Mouse (Mus musculus) hindbrain, embryonic 14.5 days (tissue): Measurements from ENCODE around the gene Rgs16. TPM values are rescaled to one million over a fixed set of nuclear protein-coding genes. Genes with fewer than 3 reads are reported as not detected.

ENCODE experiments used
- ATAC-seq: fragments of 200-750 bp; cut with Nextera tagmentation; 2 replicates; pipeline ENCODE4 v1.8.0; 2017; ENCODE audit warnings: moderate number of reproducible peaks, mild to moderate bottlenecking, moderate TSS enrichment, moderate library complexity; ENCODE audit not compliant: low FRiP score
- DNase-seq: peaks from one replicate; pipeline ENCODE4 v3.0.0-alpha.2; 2015; ENCODE audit warnings: low spot score
- H3K27ac ChIP-seq: fragments of 300-500 bp; sonication (generic); 2 replicates; pipeline ENCODE4 v1.5.1; 2014; ENCODE audit warnings: mild to moderate bottlenecking, moderate library complexity
- H3K27me3 ChIP-seq: fragments of 300-500 bp; sonication (generic); 2 replicates; pipeline ENCODE4 v1.6.1; 2014; ENCODE audit warnings: mild to moderate bottlenecking, low read length, mixed read lengths; ENCODE audit not compliant: control insufficient read depth, insufficient read depth
- H3K36me3 ChIP-seq: fragments of 300-500 bp; sonication (generic); replicated peaks from 2 replicates; pipeline ENCODE4 v1.6.1; 2014; ENCODE audit not compliant: control insufficient read depth, insufficient read depth
- H3K4me1 ChIP-seq: fragments of 300-500 bp; sonication (generic); replicated peaks from 2 replicates; pipeline ENCODE4 v1.6.1; 2014; ENCODE audit warnings: antibody characterized with exemption, low read length, mixed read lengths; ENCODE audit not compliant: control insufficient read depth, insufficient read depth
- H3K4me2 ChIP-seq: fragments of 300-500 bp; sonication (generic); replicated peaks from 2 replicates; pipeline ENCODE4 v1.6.1; 2014; ENCODE audit warnings: mild to moderate bottlenecking, moderate library complexity
- H3K4me3 ChIP-seq: fragments of 300-500 bp; sonication (generic); replicated peaks from 2 replicates; pipeline ENCODE4 v1.5.1; 2014; ENCODE audit warnings: mild to moderate bottlenecking, low read length
- H3K9ac ChIP-seq: fragments of 300-500 bp; sonication (generic); 2 replicates; pipeline ENCODE4 v1.6.1; 2014
- H3K9me3 ChIP-seq: fragments of 300-500 bp; sonication (generic); 2 replicates; pipeline ENCODE4 v1.6.1; 2016; ENCODE audit warnings: low read length; ENCODE audit not compliant: control insufficient read depth
- WGBS: fragments of 180-500 bp; shearing (Covaris S2); extraction: QIAGEN DNeasy Blood & Tissue Kit; methylation state at CpG from one replicate; pipeline ENCODE4 v1.1.7; 2014; 5-methylcytosine and 5-hydroxymethylcytosine counted together
- polyA plus RNA-seq: library from polyadenylated mRNA; unstranded; fragments of >200 nt; fragmentation: Nextera tagmentation; extraction: Ambion mirVana; gene quantifications from 2 replicates; pipeline ENCODE4 v1.2.1, GENCODE M21; 2014

Rgs16 gene
- polyA plus RNA-seq: 6.5 and 6.8 TPM in 2 replicates

DNA sequence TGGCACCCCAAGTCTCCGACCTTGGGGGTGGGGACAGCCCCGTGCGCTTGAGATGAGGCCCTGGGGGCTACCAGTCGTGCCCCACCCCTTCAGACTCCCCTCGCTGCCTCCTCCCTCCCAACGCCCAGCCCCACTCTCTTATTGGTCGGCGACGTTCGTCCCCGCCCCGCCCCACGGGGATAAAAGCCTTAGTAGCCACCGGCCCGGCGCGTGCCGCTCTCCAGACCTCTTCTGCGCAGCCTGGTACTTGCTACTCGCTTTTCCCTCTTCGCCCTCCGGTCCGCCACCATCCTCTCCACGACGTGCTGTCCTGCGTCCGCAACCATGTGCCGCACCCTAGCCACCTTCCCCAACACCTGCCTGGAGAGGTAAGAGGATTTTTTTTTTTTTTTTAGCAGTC lies at the start of gene Rgs16:
Gene Rgs16, plus strand, starts transcription at position 205 of the 400 bp plus-strand sequence.
- no peaks in the 10 kb centered on the region for H3K27me3 ChIP-seq
- DNase-seq: peak; percentile 80
- H3K36me3 ChIP-seq: no peaks in the 10 kb centered on the region
- no peaks in the 10 kb centered on the region for H3K9me3 ChIP-seq
- H3K27ac ChIP-seq: no peak within 1 kb of the TSS
- whole genome bisulfite sequencing: under 1% methylated on average over 25 of the region's 28 CpGs
- peak within 1 kb of the TSS; percentile 52 for H3K9ac ChIP-seq
- peak; percentile 77 for ATAC-seq
- peak within 1 kb of the TSS; percentile 40 for H3K4me3 ChIP-seq
- peaks cover 34% of the 10 kb centered on the region for H3K4me1 ChIP-seq
- H3K4me2 ChIP-seq: peak within 1 kb of the TSS; percentile 67

DNA sequence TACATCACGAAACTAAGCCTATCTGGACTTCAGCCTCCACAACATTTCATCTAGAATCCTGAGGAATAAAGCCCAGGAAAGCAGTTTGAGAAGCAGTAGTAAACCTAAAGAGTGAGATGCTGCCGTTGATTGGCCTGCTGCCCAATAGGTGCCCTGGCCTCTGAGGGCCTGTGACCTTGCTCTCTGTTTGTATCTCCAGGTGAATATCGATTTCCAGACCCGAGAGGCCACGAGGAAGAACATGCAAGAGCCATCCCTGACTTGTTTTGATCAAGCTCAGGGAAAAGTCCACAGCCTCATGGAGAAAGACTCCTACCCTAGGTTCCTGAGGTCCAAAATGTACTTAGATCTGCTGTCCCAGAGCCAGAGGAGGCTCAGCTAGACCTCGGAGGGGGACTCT lies 47.6 kb upstream of the Rgs16 start:
- Histone ChIP-seq H3K9ac (no peak overlapping the region), H3K36me3 (peaks cover 8% of the 10 kb centered on the region), H3K27me3 (no peaks in the 10 kb centered on the region), H3K4me2 (no peak overlapping the region), H3K4me1 (no peaks in the 10 kb centered on the region), H3K4me3 (no peak overlapping the region), H3K27ac (no peak overlapping the region), H3K9me3 (no peaks in the 10 kb centered on the region)
- WGBS: 88% methylated on average over 6 of the region's 6 CpGs
- ATAC-seq (no peak), DNase-seq (no peak)

GRCm38 (mm10) chr1:153694372-153695120 lies 45.6 kb upstream of the Rgs16 start:
- 93% methylated on average over 6 of the region's 6 CpGs for WGBS
- Histone ChIP-seq H3K27me3 (no peaks in the 10 kb centered on the region), H3K4me1 (no peaks in the 10 kb centered on the region; the same call in 1 of the 2 replicates), H3K4me3 (no peak overlapping the region), H3K36me3 (peaks cover 8% of the 10 kb centered on the region), H3K9ac (no peak overlapping the region), H3K4me2 (no peak overlapping the region), H3K27ac (no peak overlapping the region), H3K9me3 (no peaks in the 10 kb centered on the region)
- DNase-seq (no peak), ATAC-seq (no peak)

- Histone ChIP-seq H3K4me3 (no peak overlapping the region), H3K36me3 (peaks cover 8% of the 10 kb centered on the region), H3K4me2 (no peak overlapping the region), H3K9ac (no peak overlapping the region), H3K27ac (no peak overlapping the region), H3K27me3 (no peaks in the 10 kb centered on the region), H3K9me3 (no peaks in the 10 kb centered on the region), H3K4me1 (no peaks in the 10 kb centered on the region; the same call in 1 of the 2 replicates)
- no peak for ATAC-seq
- no peak for DNase-seq
- 83% methylated on average over 10 of the region's 10 CpGs for WGBS
Measured at GRCm38 (mm10) chr1:153695398-153695797, 44.8 kb upstream of the Rgs16 start.

- Histone ChIP-seq H3K27me3 (no peaks in the 10 kb centered on the region), H3K36me3 (peaks cover 8% of the 10 kb centered on the region; the same call in 1 of the 2 replicates), H3K27ac (no peak overlapping the region), H3K9me3 (no peaks in the 10 kb centered on the region), H3K4me3 (no peak overlapping the region), H3K9ac (no peak overlapping the region), H3K4me2 (no peak overlapping the region), H3K4me1 (no peaks in the 10 kb centered on the region; the same call in 1 of the 2 replicates)
- ATAC-seq (no peak), DNase-seq (no peak)
- WGBS: 91% methylated on average over 11 of the region's 11 CpGs
Measured at GRCm38 (mm10) chr1:153696093-153696492, 44.1 kb upstream of the Rgs16 start.

DNA sequence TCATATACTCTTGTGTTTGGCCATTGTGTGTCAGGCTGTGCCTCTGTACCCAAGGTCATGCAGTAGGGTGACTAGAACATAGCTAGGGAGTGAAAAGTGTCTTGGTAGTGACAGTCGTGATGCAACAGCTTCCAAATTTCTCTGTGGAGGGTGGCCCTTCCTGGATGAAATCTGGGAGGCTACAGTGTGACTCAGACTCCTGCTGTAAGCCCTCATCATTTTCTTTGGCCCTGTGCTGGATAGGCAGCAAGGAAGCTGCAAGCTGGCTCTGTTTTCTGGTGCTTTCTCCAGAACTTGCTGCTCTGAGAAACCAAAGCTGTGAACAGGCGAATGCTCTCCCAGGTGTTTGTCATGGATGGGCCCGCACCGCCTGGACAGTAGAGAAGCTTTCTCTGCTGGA lies 43.6 kb upstream of the Rgs16 start:
- 92% methylated on average over 4 of the region's 4 CpGs for WGBS
- DNase-seq (no peak), ATAC-seq (no peak)
- Histone ChIP-seq H3K27me3 (no peaks in the 10 kb centered on the region), H3K36me3 (peaks cover 8% of the 10 kb centered on the region; the same call in 1 of the 2 replicates), H3K9me3 (no peaks in the 10 kb centered on the region), H3K4me1 (no peaks in the 10 kb centered on the region; the same call in 1 of the 2 replicates), H3K4me3 (no peak overlapping the region), H3K4me2 (no peak overlapping the region), H3K9ac (no peak overlapping the region), H3K27ac (no peak overlapping the region)

DNA sequence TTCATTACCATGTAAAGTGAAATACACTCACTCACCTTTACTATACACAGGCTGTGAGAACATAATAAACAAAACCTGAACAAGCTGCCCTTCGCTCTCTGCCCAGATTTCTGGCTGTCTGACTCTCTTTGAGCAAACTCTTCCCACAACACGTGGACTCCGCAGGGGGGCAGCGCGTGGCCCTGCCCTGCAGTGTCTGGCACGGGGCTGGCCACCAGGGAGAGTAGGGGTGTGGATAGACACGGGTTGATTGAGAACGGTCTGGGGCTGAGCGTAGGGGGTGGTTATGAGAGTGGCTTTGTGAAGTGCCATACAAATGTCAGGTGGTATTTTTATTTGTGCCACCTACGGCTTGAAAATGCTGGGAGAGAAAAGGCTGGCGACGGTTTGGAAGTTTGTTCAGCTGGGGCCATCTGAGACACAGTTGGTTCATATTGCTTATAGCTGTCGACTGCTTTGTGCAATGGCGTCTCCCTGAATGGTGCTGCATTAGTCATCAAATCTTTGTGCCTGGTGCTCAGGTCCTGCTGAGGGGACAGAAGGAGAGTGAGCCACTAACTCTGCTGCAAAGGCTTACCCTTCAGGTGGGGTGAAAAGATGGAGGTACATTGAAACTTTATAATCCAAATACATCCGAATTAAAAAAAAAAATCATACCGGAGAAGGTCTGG lies 42.4 kb upstream of the Rgs16 start:
- Histone ChIP-seq H3K27ac (no peak overlapping the region), H3K4me2 (no peak overlapping the region), H3K27me3 (no peaks in the 10 kb centered on the region), H3K4me1 (peaks cover 2% of the 10 kb centered on the region), H3K4me3 (no peak overlapping the region), H3K36me3 (peaks cover 8% of the 10 kb centered on the region; the same call in 1 of the 2 replicates), H3K9ac (no peak overlapping the region), H3K9me3 (no peaks in the 10 kb centered on the region)
- 59% methylated on average over 16 of the region's 16 CpGs for WGBS
- DNase-seq (no peak), ATAC-seq (0 out of 2 replicates have a peak, but pooled peaks have one; percentile 27)

DNA sequence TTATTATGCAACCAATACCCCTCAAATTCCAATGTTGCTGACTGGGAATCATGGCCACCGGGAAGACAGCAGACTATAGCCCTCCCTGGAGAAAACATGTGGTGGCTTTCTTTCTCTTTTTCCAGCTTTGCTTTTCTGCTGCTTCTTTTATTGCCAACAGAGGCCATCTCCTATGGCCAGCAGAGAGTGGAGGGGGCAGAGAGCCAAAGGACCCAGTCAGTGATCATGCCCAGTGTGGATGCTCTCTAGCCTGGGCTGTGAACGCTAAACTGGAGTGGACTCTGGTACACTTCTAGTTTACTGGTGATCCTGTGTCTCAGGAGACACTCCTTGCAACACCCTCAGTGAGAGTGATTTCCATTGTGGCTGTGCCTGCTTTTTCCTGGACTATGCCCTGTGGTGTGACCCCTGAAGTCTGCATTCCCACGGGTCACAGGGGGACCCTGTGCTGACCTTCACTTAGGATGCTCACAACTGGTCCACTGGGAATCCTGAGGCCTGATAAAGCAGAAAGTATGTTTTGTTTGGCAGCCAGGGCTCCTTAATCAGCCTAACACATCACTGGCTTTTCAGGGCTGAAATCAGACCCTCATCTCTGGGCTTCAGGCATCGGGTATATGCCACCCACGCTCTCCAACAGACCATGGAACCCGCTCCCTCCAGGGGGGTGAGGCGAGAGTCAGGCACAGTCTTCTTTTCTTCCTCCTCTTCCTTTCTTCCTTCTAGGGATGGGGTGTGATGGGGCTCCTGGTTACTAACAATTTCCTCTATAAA lies 41.7 kb upstream of the Rgs16 start:
- H3K27ac ChIP-seq: no peak overlapping the region
- peaks cover 5% of the 10 kb centered on the region; the same call in 1 of the 2 replicates for H3K36me3 ChIP-seq
- H3K4me2 ChIP-seq: no peak overlapping the region
- DNase-seq: no peak
- peaks cover 9% of the 10 kb centered on the region for H3K4me1 ChIP-seq
- ATAC-seq: no peak
- H3K9me3 ChIP-seq: no peaks in the 10 kb centered on the region
- WGBS: 69% methylated on average over 7 of the region's 7 CpGs
- H3K9ac ChIP-seq: no peak overlapping the region
- H3K4me3 ChIP-seq: no peak overlapping the region
- H3K27me3 ChIP-seq: no peaks in the 10 kb centered on the region
